Mouse (Mus musculus): Measurements from ENCODE around the gene Trafd1. TPM values are rescaled to one million over a fixed set of nuclear protein-coding genes. Genes with fewer than 3 reads are reported as not detected.

Gene Trafd1
- total RNA-seq (2021), result 10 to 100 TPM; 74.7 to 87.6 TPM
- long read RNA-seq, experiment 1, transcript Trafd1-202 (12 exons, 2,425 nt), result minor isoform, 7 of 96 reads
- long read RNA-seq, experiment 1, transcript Trafd1-201 (12 exons, 2,503 nt), result major isoform, 24 of 96 reads
- long read RNA-seq, experiment 1, partial matches to known transcripts, result 5 of 96 reads
- long read RNA-seq, experiment 1, other reads (novel, unspliced or antisense), result 57 of 96 reads
- long read RNA-seq, experiment 2, transcript Trafd1-201 (12 exons, 2,503 nt), result major isoform, 28 of 107 reads
- long read RNA-seq, experiment 2, transcript Trafd1-202 (12 exons, 2,425 nt), result minor isoform, 7 of 107 reads
- long read RNA-seq, experiment 2, partial matches to known transcripts, result 8 of 107 reads
- long read RNA-seq, experiment 2, other reads (novel, unspliced or antisense), result 62 of 107 reads

- DNase-seq (ENCODE audit: low spot score in 2 of 2), result peak; percentile 85 to 96
These were observed at the start of gene Trafd1 for GRCm38 (mm10) chr5:121385461-121386119. TSS of gene Trafd1 (minus strand) at chr5:121385632.

- DNase-seq (ENCODE audit: low spot score in 2 of 2), result no peak
These were observed 43.5 kb upstream of the Trafd1 start for GRCm38 (mm10) chr5:121428954-121429353.

GRCm38 (mm10) chr5:121423297-121423696 is 37.9 kb upstream of the Trafd1 start:
- no peak for DNase-seq (ENCODE audit: low spot score in 2 of 2)

GRCm38 (mm10) chr5:121422787-121423186 is 37.4 kb upstream of the Trafd1 start:
- DNase-seq (ENCODE audit: low spot score in 2 of 2), result no peak

GRCm38 (mm10) chr5:121420721-121421120 is 35.3 kb upstream of the Trafd1 start:
- no peak for DNase-seq (ENCODE audit: low spot score in 2 of 2)

- no peak for DNase-seq (ENCODE audit: low spot score in 2 of 2)
These were observed 25.5 kb upstream of the Trafd1 start for GRCm38 (mm10) chr5:121410975-121411374.

- DNase-seq (ENCODE audit: low spot score in 2 of 2), result no peak
These were observed 22.4 kb upstream of the Trafd1 start for GRCm38 (mm10) chr5:121407856-121408255.

GRCm38 (mm10) chr5:121400849-121401248 is 15.4 kb upstream of the Trafd1 start:
- no peak for DNase-seq (ENCODE audit: low spot score in 2 of 2)

- DNase-seq (ENCODE audit: low spot score in 2 of 2), result no peak
These were observed 14.6 kb upstream of the Trafd1 start for GRCm38 (mm10) chr5:121400064-121400463.

GRCm38 (mm10) chr5:121399540-121399939 is 14.1 kb upstream of the Trafd1 start:
- no peak for DNase-seq (ENCODE audit: low spot score in 2 of 2)

GRCm38 (mm10) chr5:121398965-121399462 is 13.6 kb upstream of the Trafd1 start:
- DNase-seq (ENCODE audit: low spot score in 2 of 2), result no peak

GRCm38 (mm10) chr5:121398146-121398964 is 12.9 kb upstream of the Trafd1 start:
- no peak for DNase-seq (ENCODE audit: low spot score in 2 of 2)

GRCm38 (mm10) chr5:121397187-121398145 is 12.0 kb upstream of the Trafd1 start, which contains the start of gene Naa25:
TSS of gene Naa25 (plus strand) at chr5:121397936.
- DNase-seq (ENCODE audit: low spot score in 2 of 2), result peak; percentile 94 to 97

GRCm38 (mm10) chr5:121395621-121396020 is 10.2 kb upstream of the Trafd1 start:
- DNase-seq (ENCODE audit: low spot score in 2 of 2), result no peak

GRCm38 (mm10) chr5:121393402-121393801 is 8.0 kb upstream of the Trafd1 start:
- no peak for DNase-seq (ENCODE audit: low spot score in 2 of 2)

- DNase-seq (ENCODE audit: low spot score in 2 of 2), result peak in 1 of 2 experiments; percentile 34
These were observed 7.4 kb upstream of the Trafd1 start for GRCm38 (mm10) chr5:121392667-121393380.

- no peak for DNase-seq (ENCODE audit: low spot score in 2 of 2)
These were observed 4.3 kb upstream of the Trafd1 start for GRCm38 (mm10) chr5:121389691-121390090.

- DNase-seq (ENCODE audit: low spot score in 2 of 2), result no peak
These were observed 3.7 kb upstream of the Trafd1 start for GRCm38 (mm10) chr5:121389106-121389505.

- peak in 1 of 2 experiments; percentile 32 for DNase-seq (ENCODE audit: low spot score in 2 of 2)
These were observed 1.7 kb upstream of the Trafd1 start for GRCm38 (mm10) chr5:121387126-121387525.
